Mouse (Mus musculus) thymus, adult 2 months (tissue): ENCODE data around the gene Gm4869.

Source experiments
- CTCF ChIP-seq: fragments of 200-500 bp; IDR thresholded peaks from 2 replicates; pipeline ENCODE4 v1.5.1; 2012; ENCODE audit warnings: mild to moderate bottlenecking, control low read depth, low read length, moderate library complexity, borderline replicate concordance; ENCODE audit not compliant: control insufficient read depth, poor library complexity, insufficient read depth; ENCODE audit errors: extremely low read depth
- POLR2A ChIP-seq: fragments of 200-500 bp; IDR thresholded peaks from 2 replicates; pipeline ENCODE4 v1.6.1; 2012; ENCODE audit warnings: mild to moderate bottlenecking, low read length, control low read depth, moderate library complexity; ENCODE audit not compliant: control insufficient read depth, poor library complexity, insufficient read depth; ENCODE audit errors: extremely low read depth

GRCm38 (mm10) chr5:140514799-140515486, 69.5 kb downstream of the Gm4869 start:
- no peak for TF ChIP-seq CTCF
- TF ChIP-seq POLR2A = no peak
